Mouse (Mus musculus): Measurements from ENCODE around the gene Zp2.

DNA sequence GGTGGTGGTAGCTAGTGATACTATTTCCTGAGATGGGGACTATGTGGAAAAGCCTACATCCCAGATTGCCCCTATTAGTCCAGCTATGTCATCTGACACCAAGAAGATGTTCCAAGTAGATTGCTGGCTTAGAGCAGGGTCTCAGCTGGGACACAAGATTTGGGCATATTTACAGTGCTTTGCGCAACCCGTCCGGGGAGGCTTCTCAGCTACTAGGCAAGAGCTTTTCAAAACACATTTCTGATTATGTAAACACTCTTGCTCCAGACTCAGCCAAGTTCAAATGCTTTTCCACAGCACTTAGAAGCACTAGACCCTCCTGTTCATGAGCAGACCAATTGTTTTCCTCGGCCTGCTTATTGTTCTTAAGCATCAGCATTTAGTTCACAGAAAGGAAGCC, 21.3 kb downstream of the Zp2 start:
- no peak for TF ChIP-seq CTCF (IDR thresholded peaks at IDR 0.05; ENCODE audit: low read depth)
- no peak for TF ChIP-seq EP300 (IDR thresholded peaks at IDR 0.05; ENCODE audit: low read depth)

Data from heart, postnatal 0 days (tissue).